Mouse (Mus musculus) heart, postnatal 0 days (tissue): ENCODE measurements at regions not wholly inside any gene's neighbourhood (a gene's known extent, or its start where the extent isn't known, plus 50 kb on each side); places are given as distances from the start of the nearest gene placed in this dataset.

Source experiments
- CTCF ChIP-seq: IDR thresholded peaks from 2 replicates; pipeline ENCODE4 v1.5.1; 2016; ENCODE audit warnings: antibody characterized with exemption, control low read depth, low read depth
- EP300 ChIP-seq: IDR thresholded peaks from 2 replicates; pipeline ENCODE4 v1.6.1; 2016; ENCODE audit warnings: antibody characterized with exemption, low read depth

GRCm38 (mm10) chr1:73857497-73857896, 266.8 kb downstream of the Tns1 start:
- TF ChIP-seq CTCF (no peak), EP300 (no peak)
